Mouse (Mus musculus): ENCODE data around the gene Ifnb1. TPM values are rescaled to one million over a fixed set of nuclear protein-coding genes. Genes with fewer than 3 reads are reported as not detected.

Gene Ifnb1
- total and polyA plus RNA-seq, 2 experiments from 2014 or later, result not detected

GRCm38 (mm10) chr4:88526379-88527049 lies 3.9 kb upstream of the Ifnb1 start:
- Histone ChIP-seq H3K4me3 (ENCODE audit: low read depth, low read length) (no peak overlapping the region), H3K9me3 (ENCODE audit: low read length) (no peaks in the 10 kb centered on the region), H3K9ac (no peak overlapping the region), H3K27ac (ENCODE audit: low read depth, low read length) (no peak overlapping the region), H3K4me2 (ENCODE audit: low read depth) (no peak overlapping the region), H3K4me1 (ENCODE audit: insufficient read depth) (no peaks in the 10 kb centered on the region), H3K27me3 (ENCODE audit: insufficient read depth, low read length) (no peaks in the 10 kb centered on the region), H3K36me3 (ENCODE audit: insufficient read depth) (no peaks in the 10 kb centered on the region)
- ATAC-seq, result no peak
- TF ChIP-seq CTCF (IDR thresholded peaks at IDR 0.05; ENCODE audit: low read depth), result no peak
- no peak for DNase-seq
- 90% methylated on average over 5 of the region's 5 CpGs for WGBS

DNA sequence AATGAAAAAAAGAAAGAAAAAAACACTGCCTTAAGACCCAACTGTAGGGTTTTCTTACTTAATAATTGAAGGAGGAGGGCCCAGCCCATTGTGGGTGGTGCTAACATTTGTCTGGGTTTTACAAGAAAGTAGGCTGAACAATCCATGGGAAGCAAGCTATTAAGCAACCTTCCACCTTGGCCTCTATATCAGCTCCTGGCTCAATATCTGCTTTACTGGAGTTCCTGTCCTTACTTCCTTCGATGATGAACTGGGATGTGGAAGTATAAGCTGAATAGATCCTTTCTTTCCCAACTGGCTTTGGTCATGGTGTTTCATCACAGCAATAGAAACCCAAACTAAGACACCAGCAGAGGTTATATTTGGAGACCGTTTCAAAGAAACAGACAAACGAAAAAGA lies 2.8 kb upstream of the Ifnb1 start:
- no peaks in the 10 kb centered on the region for H3K4me1 ChIP-seq (ENCODE audit: insufficient read depth)
- DNase-seq (no peak), ATAC-seq (no peak)
- TF ChIP-seq CTCF (IDR thresholded peaks at IDR 0.05; ENCODE audit: low read depth), result no peak
- WGBS, result 83% methylated on average over 3 of the region's 3 CpGs
- H3K27me3 ChIP-seq (ENCODE audit: insufficient read depth, low read length), result no peaks in the 10 kb centered on the region
- no peaks in the 10 kb centered on the region for H3K36me3 ChIP-seq (ENCODE audit: insufficient read depth)
- no peak overlapping the region for H3K4me3 ChIP-seq (ENCODE audit: low read depth, low read length)
- H3K27ac ChIP-seq (ENCODE audit: low read depth, low read length), result no peak overlapping the region
- no peaks in the 10 kb centered on the region for H3K9me3 ChIP-seq (ENCODE audit: low read length)
- no peak overlapping the region for H3K4me2 ChIP-seq (ENCODE audit: low read depth)
- no peak overlapping the region for H3K9ac ChIP-seq

- Histone ChIP-seq H3K27me3 (ENCODE audit: insufficient read depth, low read length) (no peaks in the 10 kb centered on the region), H3K4me1 (ENCODE audit: insufficient read depth) (no peaks in the 10 kb centered on the region), H3K4me2 (ENCODE audit: low read depth) (no peak overlapping the region), H3K36me3 (ENCODE audit: insufficient read depth) (no peaks in the 10 kb centered on the region), H3K27ac (ENCODE audit: low read depth, low read length) (no peak overlapping the region), H3K9ac (no peak overlapping the region), H3K9me3 (ENCODE audit: low read length) (no peaks in the 10 kb centered on the region), H3K4me3 (ENCODE audit: low read depth, low read length) (no peak overlapping the region)
- ATAC-seq (no peak), DNase-seq (no peak)
- peak; percentile 25; the same call in 1 of the 2 replicates for TF ChIP-seq CTCF (IDR thresholded peaks at IDR 0.05; ENCODE audit: low read depth)
Observed at GRCm38 (mm10) chr4:88523241-88523640, 667 bp upstream of the Ifnb1 start.

GRCm38 (mm10) chr4:88517957-88518356 lies 4.6 kb downstream of the Ifnb1 start:
- TF ChIP-seq CTCF (IDR thresholded peaks at IDR 0.05; ENCODE audit: low read depth), result no peak
- Histone ChIP-seq H3K4me2 (ENCODE audit: low read depth) (no peak overlapping the region), H3K27me3 (ENCODE audit: insufficient read depth, low read length) (no peaks in the 10 kb centered on the region), H3K4me1 (ENCODE audit: insufficient read depth) (no peaks in the 10 kb centered on the region), H3K27ac (ENCODE audit: low read depth, low read length) (no peak overlapping the region), H3K36me3 (ENCODE audit: insufficient read depth) (no peaks in the 10 kb centered on the region), H3K9ac (no peak overlapping the region), H3K9me3 (ENCODE audit: low read length) (no peaks in the 10 kb centered on the region), H3K4me3 (ENCODE audit: low read depth, low read length) (no peak overlapping the region)
- DNase-seq (no peak), ATAC-seq (peak; percentile 43)
- 16% methylated on average over 2 of the region's 2 CpGs for WGBS

- TF ChIP-seq CTCF (IDR thresholded peaks at IDR 0.05; ENCODE audit: low read depth), result no peak
- ATAC-seq, result no peak; the same call in 1 of the 2 replicates
- no peak overlapping the region; the same call in 1 of the 2 replicates for H3K4me2 ChIP-seq (ENCODE audit: low read depth)
- no peaks in the 10 kb centered on the region for H3K9me3 ChIP-seq (ENCODE audit: low read length)
- no peaks in the 10 kb centered on the region for H3K27me3 ChIP-seq (ENCODE audit: insufficient read depth, low read length)
- H3K36me3 ChIP-seq (ENCODE audit: insufficient read depth), result no peaks in the 10 kb centered on the region
- H3K27ac ChIP-seq (ENCODE audit: low read depth, low read length), result no peak overlapping the region
- DNase-seq, result no peak
- WGBS, result 20% methylated on average over 4 of the region's 4 CpGs
- no peak overlapping the region for H3K4me3 ChIP-seq (ENCODE audit: low read depth, low read length)
- no peaks in the 10 kb centered on the region for H3K4me1 ChIP-seq (ENCODE audit: insufficient read depth)
- H3K9ac ChIP-seq, result no peak overlapping the region
Observed at GRCm38 (mm10) chr4:88515711-88516211, 6.8 kb downstream of the Ifnb1 start.

DNA sequence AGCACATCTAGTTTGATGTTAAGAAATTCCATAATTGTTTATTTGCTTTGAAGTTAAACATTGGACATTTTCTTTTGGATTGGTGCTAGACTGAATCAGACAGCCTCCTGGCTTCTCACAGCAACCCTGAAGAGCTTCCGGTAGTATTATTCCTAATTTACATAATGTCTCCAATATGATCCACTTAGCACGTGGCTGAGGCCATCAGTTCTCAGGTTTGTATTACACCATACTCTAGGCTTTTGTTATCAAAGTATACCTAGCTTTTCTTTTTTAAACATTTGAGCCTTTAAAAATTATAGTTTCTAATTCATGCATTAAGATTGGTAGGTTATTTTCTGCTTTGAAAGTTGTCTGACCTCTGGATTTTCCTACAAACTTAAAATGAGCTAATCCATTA lies 7.3 kb downstream of the Ifnb1 start:
- ATAC-seq (no peak), DNase-seq (no peak)
- Histone ChIP-seq H3K36me3 (ENCODE audit: insufficient read depth) (no peaks in the 10 kb centered on the region), H3K27me3 (ENCODE audit: insufficient read depth, low read length) (no peaks in the 10 kb centered on the region), H3K27ac (ENCODE audit: low read depth, low read length) (no peak overlapping the region), H3K9me3 (ENCODE audit: low read length) (no peaks in the 10 kb centered on the region), H3K9ac (no peak overlapping the region), H3K4me2 (ENCODE audit: low read depth) (no peak overlapping the region), H3K4me3 (ENCODE audit: low read depth, low read length) (no peak overlapping the region), H3K4me1 (ENCODE audit: insufficient read depth) (no peaks in the 10 kb centered on the region)
- TF ChIP-seq CTCF (IDR thresholded peaks at IDR 0.05; ENCODE audit: low read depth), result no peak
- 25% methylated on average over 2 of the region's 2 CpGs for WGBS

DNA sequence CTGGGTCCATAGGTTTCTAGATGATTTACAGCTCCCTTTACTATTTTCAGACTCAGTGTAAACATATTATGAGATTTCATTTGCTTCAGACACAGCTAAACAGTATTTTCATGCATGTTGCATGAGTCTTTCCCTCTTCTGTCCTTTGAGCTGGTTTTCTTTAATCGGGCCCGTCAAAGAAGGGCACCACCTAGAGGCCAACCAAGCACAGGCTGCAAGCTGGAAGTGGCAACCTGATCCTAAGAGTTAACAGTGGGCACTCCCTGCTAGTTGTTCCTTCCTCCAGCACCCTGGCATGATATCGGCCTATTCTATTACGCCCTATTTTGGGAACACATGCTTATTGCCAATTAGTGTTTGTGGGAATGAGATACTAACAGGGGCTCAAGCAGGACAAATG lies 8.2 kb downstream of the Ifnb1 start:
- whole genome bisulfite sequencing, result 33% methylated on average over 4 of the region's 4 CpGs
- no peak overlapping the region for H3K27ac ChIP-seq (ENCODE audit: low read depth, low read length)
- ATAC-seq (no peak), DNase-seq (no peak)
- peak; percentile 68 for TF ChIP-seq CTCF (IDR thresholded peaks at IDR 0.05; ENCODE audit: low read depth)
- H3K4me1 ChIP-seq (ENCODE audit: insufficient read depth), result no peaks in the 10 kb centered on the region
- H3K4me2 ChIP-seq (ENCODE audit: low read depth), result no peak overlapping the region
- H3K9ac ChIP-seq, result no peak overlapping the region
- H3K9me3 ChIP-seq (ENCODE audit: low read length), result no peaks in the 10 kb centered on the region
- H3K27me3 ChIP-seq (ENCODE audit: insufficient read depth, low read length), result no peaks in the 10 kb centered on the region
- H3K36me3 ChIP-seq (ENCODE audit: insufficient read depth), result no peaks in the 10 kb centered on the region
- no peak overlapping the region for H3K4me3 ChIP-seq (ENCODE audit: low read depth, low read length)
